Mouse (Mus musculus) spleen, embryonic (tissue): ENCODE measurements around the gene Dtx3.

Experiments
- CTCF ChIA-PET: fragments of 350-600 bp; sonication (Branson Sonifier 250); formaldehyde crosslinking; loops from one replicate; lab custom pipeline; 2022; lab: Charles Lee

Gene Dtx3

DNA sequence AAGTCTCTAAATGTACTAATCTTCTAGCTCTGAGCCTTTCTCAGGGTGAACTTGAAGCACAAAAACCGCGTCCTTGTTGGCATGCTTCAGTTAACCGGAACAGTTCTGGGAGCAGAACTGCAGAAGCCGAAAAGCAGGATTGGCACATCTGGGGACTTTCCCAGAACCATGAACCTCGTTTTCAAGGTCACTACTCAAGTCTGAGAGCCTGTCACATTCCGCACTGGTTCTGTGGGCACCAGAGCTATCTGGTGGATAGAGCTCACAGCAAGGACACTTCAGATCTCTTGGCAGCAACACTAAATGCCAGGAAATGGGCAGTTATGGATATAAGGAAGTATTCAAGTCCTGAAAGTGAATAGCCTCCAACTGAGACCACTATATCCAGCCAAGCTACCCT is 48.4 kb downstream of the Dtx3 start:
- CTCF ChIA-PET: no interaction called here

DNA sequence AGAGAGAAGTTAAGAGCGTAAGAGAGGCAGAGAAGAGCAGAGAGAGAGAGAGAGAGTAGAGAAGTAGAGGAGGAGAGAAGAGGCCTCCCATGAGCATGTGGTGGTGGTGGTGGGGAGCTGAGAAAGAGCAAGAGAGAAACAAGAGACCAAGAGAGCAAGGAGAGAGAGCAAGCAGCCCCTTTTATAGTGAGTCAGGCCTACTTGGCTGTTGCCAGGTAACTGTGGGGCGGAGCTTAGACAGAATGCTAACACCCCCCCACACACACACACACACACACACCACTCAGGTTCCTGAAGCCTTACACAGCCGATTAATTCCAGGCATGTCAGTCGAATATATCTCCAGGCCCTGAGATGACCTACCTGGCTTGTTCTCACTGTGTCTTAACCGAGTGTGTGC is 50.2 kb downstream of the Dtx3 start:
- CTCF ChIA-PET: interaction anchor here (0.6 to 0.7 kb wide), 3 partner anchors 16 to 80 kb away, joined by 3 to 4 read pairs (median 3); no protein-coding TSS in a partner anchor

DNA sequence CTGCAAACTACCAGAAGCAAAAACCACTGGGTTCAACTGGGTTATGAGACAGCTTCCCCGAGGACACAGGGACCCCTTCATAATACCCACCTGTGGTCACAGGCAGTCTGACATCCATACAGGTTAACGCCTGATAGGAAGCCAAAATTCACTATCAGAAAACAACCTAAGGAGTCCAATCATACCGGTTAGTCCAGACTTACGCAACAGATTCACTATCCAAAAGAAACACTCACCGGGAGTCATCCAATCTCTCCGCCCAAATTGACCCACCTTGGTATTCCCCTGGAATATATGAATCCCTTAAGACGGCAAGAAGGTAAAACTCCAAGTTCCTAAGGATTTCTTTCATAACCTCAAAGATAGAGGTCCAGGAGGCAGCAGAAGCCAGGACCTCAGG is 51.0 kb downstream of the Dtx3 start:
- CTCF ChIA-PET: no interaction called here

DNA sequence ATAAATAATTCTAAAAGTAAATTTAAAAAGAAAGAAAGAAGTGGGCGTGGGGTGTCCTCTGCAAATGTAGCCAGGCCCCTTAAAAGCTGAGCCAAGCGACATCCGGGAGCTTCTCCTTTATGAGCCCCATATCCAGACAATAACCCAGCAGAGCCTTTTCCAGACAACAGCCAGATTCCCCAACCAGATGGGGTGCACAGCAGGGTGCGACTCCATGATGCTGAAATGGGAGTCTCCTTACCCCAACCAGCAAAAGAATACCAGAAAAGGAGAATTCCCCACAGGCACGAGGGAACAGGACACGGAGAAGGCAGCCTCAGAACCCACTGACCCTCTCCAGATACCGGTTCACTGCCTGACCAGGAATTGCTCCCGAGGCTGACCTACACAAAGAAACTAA is 52.3 kb downstream of the Dtx3 start:
- CTCF ChIA-PET: interaction anchor here (0.5 to 0.7 kb wide), 4 partner anchors 23 to 990 kb away, joined by 3 to 18 read pairs (median 6); no protein-coding TSS in a partner anchor

DNA sequence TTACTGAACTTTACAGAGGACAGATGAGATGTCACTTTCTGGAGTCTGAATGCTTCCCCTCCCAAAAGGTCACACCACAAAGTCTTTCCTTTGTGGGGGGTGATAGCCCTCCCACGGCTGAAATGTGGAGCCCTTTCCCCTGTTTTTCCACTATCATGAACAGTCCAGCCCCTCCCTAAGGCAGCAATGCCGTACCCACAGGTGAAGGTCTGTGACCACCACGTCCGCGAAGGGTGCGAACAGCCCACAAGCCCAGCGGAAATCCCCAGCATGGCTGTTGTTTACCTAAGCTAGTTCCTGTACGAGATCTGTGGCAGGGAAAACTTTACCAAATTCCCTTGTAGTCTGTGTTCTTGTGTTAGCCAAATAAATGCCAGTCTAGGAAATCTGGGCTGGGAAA is 54.0 kb downstream of the Dtx3 start:
- CTCF ChIA-PET: interaction anchor here (1.2 kb wide), 1 partner anchor 18 kb away, joined by 3 read pairs; no protein-coding TSS in a partner anchor

DNA sequence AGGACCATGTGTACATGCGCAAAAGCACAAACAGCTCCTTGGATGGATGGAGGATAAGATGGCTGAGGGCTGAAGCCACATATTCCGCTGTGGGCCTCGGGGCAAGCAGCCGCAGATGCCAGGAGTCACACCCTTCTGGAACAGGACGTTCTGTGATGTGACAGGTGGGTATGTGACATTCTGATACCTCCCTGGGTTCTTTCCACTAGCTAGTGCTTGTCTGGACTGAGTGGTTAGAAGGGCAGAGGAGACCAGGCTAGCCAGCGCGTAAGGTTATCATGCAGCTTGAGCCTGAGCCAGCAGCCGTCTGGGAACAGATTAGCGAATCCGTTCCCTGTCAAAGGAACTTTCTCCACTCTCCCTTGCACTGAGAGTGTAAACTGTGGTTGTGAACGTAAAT is 54.6 kb downstream of the Dtx3 start:
- CTCF ChIA-PET: interaction anchor here (0.5 to 1.2 kb wide), 4 partner anchors 9 to 21 kb away, joined by 3 to 5 read pairs (median 4); no protein-coding TSS in a partner anchor
